Comparison of ENCODE assay signal across 22 mouse cellular contexts in the genomic region with DNA sequence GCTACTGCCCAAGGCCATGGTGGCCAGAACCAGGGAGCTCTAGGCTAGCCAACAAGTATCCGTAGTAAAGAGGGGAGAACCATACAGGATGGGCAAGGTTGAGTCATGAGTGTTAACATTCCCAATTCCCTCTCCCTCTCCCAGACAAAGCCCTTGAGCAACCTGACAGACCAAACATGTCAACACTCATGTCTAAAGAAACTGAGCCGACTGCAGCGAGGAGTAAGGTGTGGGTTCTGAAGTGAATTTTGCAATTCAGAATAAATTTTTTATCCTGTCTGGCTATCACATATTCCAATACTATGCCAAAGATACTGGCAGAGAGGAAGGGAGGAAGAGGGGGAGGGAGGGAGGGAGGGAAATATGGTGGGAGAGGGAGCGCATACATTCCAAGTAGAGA. TPM values are rescaled to one million over a fixed set of nuclear protein-coding genes. Genes with fewer than 3 reads are reported as not detected.
"Had no signal": no experiment of that assay in that cellular context is flagged by ENCODE, and none has a peak within 500 bp of the region (broad histone marks: within the 10 kb centered on the region; RNA-seq: fewer than 3 reads in every experiment).

No protein-coding gene starts in this region.

- H3K4me1 ChIP-seq: kidney, embryonic 15.5 days; midbrain, embryonic 15.5 days; neural tube, embryonic 12.5 days; neural tube, embryonic 15.5 days; stomach, embryonic 15.5 days had no signal

- H3K27me3 ChIP-seq: kidney, embryonic 15.5 days; limb, embryonic 13.5 days; liver, embryonic 12.5 days; liver, embryonic 15.5 days; lung, embryonic 15.5 days; midbrain, embryonic 12.5 days; midbrain, embryonic 15.5 days; neural tube, embryonic 12.5 days; neural tube, embryonic 15.5 days; stomach, embryonic 15.5 days had no signal

- H3K36me3 ChIP-seq: kidney, embryonic 15.5 days; limb, embryonic 10.5 days; limb, embryonic 13.5 days; liver, embryonic 12.5 days; liver, embryonic 15.5 days; lung, embryonic 15.5 days; midbrain, embryonic 12.5 days; midbrain, embryonic 15.5 days; neural tube, embryonic 12.5 days; neural tube, embryonic 15.5 days; stomach, embryonic 15.5 days had no signal

- ATAC-seq: liver, embryonic 12.5 days; midbrain, embryonic 15.5 days had no signal

- DNase-seq: kidney, adult 8-10 months; kidney, postnatal 10 days; kidney, postnatal 36 days; liver; lung, adult 18-20 months; lung, postnatal 14 days; right cerebral cortex, postnatal 25 days; spleen, adult 18-20 months; thymus, postnatal 25 days had no signal

- H3K4me3 ChIP-seq: kidney, embryonic 15.5 days; limb, embryonic 10.5 days; limb, embryonic 13.5 days; liver, embryonic 12.5 days; liver, embryonic 15.5 days; lung, embryonic 15.5 days; midbrain, embryonic 12.5 days; midbrain, embryonic 15.5 days; neural tube, embryonic 12.5 days; neural tube, embryonic 15.5 days; stomach, embryonic 15.5 days had no signal

- H3K9me3 ChIP-seq: kidney, embryonic 15.5 days; limb, embryonic 10.5 days; limb, embryonic 13.5 days; liver, embryonic 12.5 days; liver, embryonic 15.5 days; lung, embryonic 15.5 days; midbrain, embryonic 12.5 days; midbrain, embryonic 15.5 days; neural tube, embryonic 12.5 days; neural tube, embryonic 15.5 days; stomach, embryonic 15.5 days had no signal

- H3K27ac ChIP-seq: kidney, embryonic 15.5 days; limb, embryonic 10.5 days; limb, embryonic 13.5 days; liver, embryonic 12.5 days; liver, embryonic 15.5 days; lung, embryonic 15.5 days; macrophage; midbrain, embryonic 12.5 days; midbrain, embryonic 15.5 days; neural tube, embryonic 12.5 days; neural tube, embryonic 15.5 days; stomach, embryonic 15.5 days had no signal

- H3K9ac ChIP-seq: kidney, embryonic 15.5 days; limb, embryonic 13.5 days; liver, embryonic 12.5 days; liver, embryonic 15.5 days; lung, embryonic 15.5 days; midbrain, embryonic 12.5 days; midbrain, embryonic 15.5 days; neural tube, embryonic 12.5 days; neural tube, embryonic 15.5 days; stomach, embryonic 15.5 days had no signal

- H3K4me2 ChIP-seq: kidney, embryonic 15.5 days; limb, embryonic 13.5 days; liver, embryonic 12.5 days; liver, embryonic 15.5 days; lung, embryonic 15.5 days; midbrain, embryonic 12.5 days; midbrain, embryonic 15.5 days; neural tube, embryonic 12.5 days; neural tube, embryonic 15.5 days; stomach, embryonic 15.5 days had no signal

RNA-seq across cellular contexts. Expression of gene Glt28d2, which starts 33.6 kb away (rescaled TPM):
- total RNA-seq: megakaryocyte, adult 5-6 weeks had no signal
- polyA plus RNA-seq: macrophage had no signal

RNA-seq across cellular contexts. Expression of gene Gm37240, which starts 33.6 kb away (rescaled TPM):
- polyA plus RNA-seq: macrophage had no signal

RNA-seq across cellular contexts. Expression of gene Fam160a1, which starts 36.6 kb away (rescaled TPM):
- total RNA-seq: megakaryocyte, adult 5-6 weeks had no signal
- polyA plus RNA-seq: macrophage had no signal
